Mouse (Mus musculus) embryonic facial prominence, embryonic 14.5 days (tissue): Measurements from ENCODE around the gene Mcrs1. TPM values are rescaled to one million over a fixed set of nuclear protein-coding genes. Genes with fewer than 3 reads are reported as not detected.

Experiments used
- ATAC-seq: fragments of 200-750 bp; cut with Nextera tagmentation; 2 replicates; pipeline ENCODE4 v1.8.0; 2017; ENCODE audit warnings: low read depth, moderate number of reproducible peaks, moderate TSS enrichment
- DNase-seq: peaks from one replicate; pipeline ENCODE4 v3.0.0-alpha.2; 2015; ENCODE audit warnings: low spot score
- H3K27ac ChIP-seq: fragments of 300-500 bp; sonication (generic); replicated peaks from 2 replicates; pipeline ENCODE4 v1.5.1; 2014; ENCODE audit warnings: low read depth, mild to moderate bottlenecking, low read length, moderate library complexity
- H3K27me3 ChIP-seq: fragments of 300-500 bp; sonication (generic); replicated peaks from 2 replicates; pipeline ENCODE4 v1.6.1; 2014; ENCODE audit warnings: low read length; ENCODE audit not compliant: control insufficient read depth, insufficient read depth
- H3K36me3 ChIP-seq: fragments of 300-500 bp; sonication (generic); 2 replicates; pipeline ENCODE4 v1.6.1; 2014; ENCODE audit warnings: low read length, mixed read lengths; ENCODE audit not compliant: control insufficient read depth, insufficient read depth
- H3K4me1 ChIP-seq: fragments of 300-500 bp; sonication (generic); 2 replicates; pipeline ENCODE4 v1.6.1; 2014; ENCODE audit warnings: antibody characterized with exemption, low read length; ENCODE audit not compliant: control insufficient read depth, insufficient read depth
- H3K4me2 ChIP-seq: fragments of 300-500 bp; sonication (generic); 2 replicates; pipeline ENCODE4 v1.6.1; 2014; ENCODE audit warnings: low read depth, mild to moderate bottlenecking, low read length, moderate library complexity, mixed read lengths
- H3K4me3 ChIP-seq: fragments of 300-500 bp; sonication (generic); 2 replicates; pipeline ENCODE4 v1.5.1; 2014; ENCODE audit warnings: low read depth, mild to moderate bottlenecking, low read length
- H3K9ac ChIP-seq: fragments of 300-500 bp; sonication (generic); 2 replicates; pipeline ENCODE4 v1.6.1; 2014; ENCODE audit warnings: low read depth, mild to moderate bottlenecking, low read length, moderate library complexity, mixed read lengths
- H3K9me3 ChIP-seq: fragments of 300-500 bp; sonication (generic); 2 replicates; pipeline ENCODE4 v1.6.1; 2016; ENCODE audit warnings: low read length; ENCODE audit not compliant: control insufficient read depth
- WGBS: fragments of 180-500 bp; shearing (Covaris S2); extraction: QIAGEN DNeasy Blood & Tissue Kit; methylation state at CpG from one replicate; pipeline ENCODE4 v1.1.7; 2014; 5-methylcytosine and 5-hydroxymethylcytosine counted together
- polyA plus RNA-seq: library from polyadenylated mRNA; unstranded; fragments of >200 nt; fragmentation: Nextera tagmentation; extraction: Ambion mirVana; gene quantifications from 2 replicates; pipeline ENCODE4 v1.2.1, GENCODE M21; 2014

The Mcrs1 gene
- polyA plus RNA-seq, 1 experiment from 2014 or later = 115 TPM

DNA sequence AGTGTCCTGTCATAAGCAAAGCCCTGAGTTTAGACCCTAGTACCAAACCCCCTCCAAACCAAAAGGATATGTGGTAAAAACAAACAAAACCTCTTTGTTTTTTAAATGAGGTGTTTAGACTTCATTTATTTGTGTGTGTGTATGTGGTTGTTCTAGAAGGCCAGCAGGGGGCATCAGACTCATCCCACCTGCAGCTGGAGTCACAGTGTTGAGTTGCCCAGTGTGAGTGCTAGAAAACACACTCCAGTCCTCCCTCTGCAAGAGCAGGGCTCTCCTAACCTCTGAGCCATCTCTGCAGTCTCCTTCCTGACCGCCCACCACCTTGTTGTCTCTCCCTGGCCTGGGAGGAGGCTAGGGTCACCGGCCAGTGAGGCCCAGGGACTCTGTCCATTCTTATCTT lies 36.8 kb downstream of the Mcrs1 start:
- ATAC-seq = no peak
- Histone ChIP-seq H3K4me1 (no peaks in the 10 kb centered on the region), H3K36me3 (peaks cover 40% of the 10 kb centered on the region), H3K27ac (no peak overlapping the region), H3K4me3 (no peak overlapping the region), H3K27me3 (no peaks in the 10 kb centered on the region), H3K9me3 (no peaks in the 10 kb centered on the region), H3K4me2 (no peak overlapping the region), H3K9ac (no peak overlapping the region)
- DNase-seq = peak; percentile 13
- WGBS = 76% methylated on average over 2 of the region's 2 CpGs

- Histone ChIP-seq H3K4me3 (no peak overlapping the region), H3K4me2 (no peak overlapping the region), H3K27me3 (no peaks in the 10 kb centered on the region), H3K4me1 (no peaks in the 10 kb centered on the region), H3K9me3 (no peaks in the 10 kb centered on the region), H3K36me3 (peaks cover 56% of the 10 kb centered on the region), H3K9ac (no peak overlapping the region), H3K27ac (no peak overlapping the region)
- ATAC-seq (no peak), DNase-seq (no peak)
- WGBS = 87% methylated on average over 10 of the region's 10 CpGs
Measured at GRCm38 (mm10) chr15:99213183-99213582, 38.6 kb downstream of the Mcrs1 start.

DNA sequence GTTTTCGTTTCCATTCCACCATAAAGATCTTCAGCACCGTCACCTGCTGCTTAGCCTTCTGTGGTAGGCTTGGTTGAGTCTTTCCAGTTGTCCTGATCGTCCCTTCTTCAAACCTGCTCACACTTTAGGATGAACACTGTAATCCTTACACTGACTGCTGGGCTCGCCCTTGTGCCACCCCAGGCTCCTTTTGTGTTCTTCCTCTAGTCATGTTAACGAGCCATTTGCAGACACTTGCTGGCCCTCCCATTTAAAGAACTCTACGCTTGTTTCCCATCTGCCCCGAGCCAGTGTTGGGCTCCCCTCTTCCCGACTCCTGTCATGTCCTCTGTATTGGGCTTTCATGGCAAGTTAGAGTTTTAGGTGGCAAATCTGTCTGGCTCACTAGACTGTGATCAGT lies 45.8 kb downstream of the Mcrs1 start:
- H3K27me3 ChIP-seq = no peaks in the 10 kb centered on the region
- WGBS = 80% methylated on average over 8 of the region's 8 CpGs
- H3K27ac ChIP-seq = no peak overlapping the region
- no peak overlapping the region for H3K4me3 ChIP-seq
- DNase-seq (no peak), ATAC-seq (no peak)
- H3K4me2 ChIP-seq = no peak overlapping the region
- no peak overlapping the region for H3K9ac ChIP-seq
- H3K36me3 ChIP-seq = peaks cover 62% of the 10 kb centered on the region
- no peaks in the 10 kb centered on the region for H3K4me1 ChIP-seq
- no peaks in the 10 kb centered on the region for H3K9me3 ChIP-seq

DNA sequence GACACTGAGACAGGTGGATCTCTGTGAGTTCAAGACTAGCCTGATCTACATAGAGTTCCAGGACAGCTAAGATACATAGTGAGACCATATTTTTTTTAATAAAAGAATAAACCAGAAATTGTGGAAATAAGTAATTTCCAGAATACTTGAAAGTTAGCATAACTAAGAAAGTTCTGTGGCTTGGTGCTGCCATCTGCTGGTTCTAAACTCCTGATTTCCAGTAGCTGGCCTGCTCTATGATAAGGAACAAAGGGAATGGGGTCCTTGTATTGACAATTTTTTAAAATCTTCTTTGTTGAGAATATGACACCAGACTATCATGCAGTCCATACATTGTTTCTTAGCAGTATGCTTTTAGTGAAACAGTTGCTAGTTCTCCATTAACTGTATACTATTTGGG lies 53.0 kb downstream of the Mcrs1 start:
- no peaks in the 10 kb centered on the region for H3K27me3 ChIP-seq
- H3K4me1 ChIP-seq = no peaks in the 10 kb centered on the region
- H3K36me3 ChIP-seq = peaks cover 41% of the 10 kb centered on the region
- H3K9ac ChIP-seq = no peak overlapping the region
- no peak overlapping the region for H3K4me2 ChIP-seq
- no peak overlapping the region for H3K4me3 ChIP-seq
- no peak overlapping the region for H3K27ac ChIP-seq
- no peaks in the 10 kb centered on the region for H3K9me3 ChIP-seq
- no peak for ATAC-seq
- peak; percentile 50 for DNase-seq

- DNase-seq (peak; percentile 33), ATAC-seq (no peak)
- no peak overlapping the region for H3K9ac ChIP-seq
- H3K9me3 ChIP-seq = no peaks in the 10 kb centered on the region
- H3K4me3 ChIP-seq = no peak overlapping the region
- 77% methylated on average over 6 of the region's 6 CpGs for WGBS
- no peak overlapping the region for H3K27ac ChIP-seq
- H3K36me3 ChIP-seq = peaks cover 59% of the 10 kb centered on the region
- no peaks in the 10 kb centered on the region for H3K4me1 ChIP-seq
- H3K27me3 ChIP-seq = no peaks in the 10 kb centered on the region
- no peak overlapping the region for H3K4me2 ChIP-seq
Measured at GRCm38 (mm10) chr15:99195043-99195442, 56.7 kb downstream of the Mcrs1 start.

GRCm38 (mm10) chr15:99194358-99194757 lies 57.4 kb downstream of the Mcrs1 start:
- Histone ChIP-seq H3K9me3 (no peaks in the 10 kb centered on the region), H3K4me2 (no peak overlapping the region), H3K4me3 (no peak overlapping the region), H3K9ac (no peak overlapping the region), H3K27ac (no peak overlapping the region), H3K36me3 (peaks cover 58% of the 10 kb centered on the region), H3K27me3 (no peaks in the 10 kb centered on the region), H3K4me1 (no peaks in the 10 kb centered on the region)
- 83% methylated on average over 10 of the region's 10 CpGs for WGBS
- DNase-seq (no peak), ATAC-seq (no peak)

Other genes starting within 250 kb of the Mcrs1 start
- 133 and 149 TPM in 2 replicates for gene Tuba1c, start 222.1 kb downstream of the Mcrs1 start, polyA plus RNA-seq
- gene Prph, start 196.8 kb downstream of the Mcrs1 start, polyA plus RNA-seq = 66.3 and 71.0 TPM in 2 replicates
- gene Troap, start 177.4 kb downstream of the Mcrs1 start, polyA plus RNA-seq = 15.3 and 24.4 TPM in 2 replicates
- 0.11 and 0.13 TPM in 2 replicates for gene C1ql4, start 164.1 kb downstream of the Mcrs1 start, polyA plus RNA-seq
- gene Dnajc22, start 158.8 kb downstream of the Mcrs1 start, polyA plus RNA-seq = 0.38 TPM in 1 of 2 replicates, not detected in the other
- 35.5 and 38.9 TPM in 2 replicates for gene Spats2, start 126.0 kb downstream of the Mcrs1 start, polyA plus RNA-seq
- 1.5 TPM in 2 replicates for gene Kcnh3, start 27.1 kb downstream of the Mcrs1 start, polyA plus RNA-seq
- gene Prpf40b, start 43.1 kb upstream of the Mcrs1 start, polyA plus RNA-seq = 40.1 and 42.2 TPM in 2 replicates
- 0.06 and 0.14 TPM in 2 replicates for gene Fam186b, start 43.9 kb upstream of the Mcrs1 start, polyA plus RNA-seq
- gene Fmnl3, start 118.5 kb upstream of the Mcrs1 start, polyA plus RNA-seq = 18.5 and 21.5 TPM in 2 replicates
- gene Tmbim6, start 140.9 kb upstream of the Mcrs1 start, polyA plus RNA-seq = 300 and 310 TPM in 2 replicates
- gene Nckap5l, start 205.8 kb upstream of the Mcrs1 start, polyA plus RNA-seq = 12.5 and 13.1 TPM in 2 replicates
- 10.8 and 12.9 TPM in 2 replicates for gene Bcdin3d, start 222.8 kb upstream of the Mcrs1 start, polyA plus RNA-seq